Mouse (Mus musculus) C3H10T1/2 (cell line): ENCODE measurements around the gene Zdhhc22. TPM values are rescaled to one million over a fixed set of nuclear protein-coding genes. Genes with fewer than 3 reads are reported as not detected.

Source experiments
- polyA plus RNA-seq, 2 experiments: library from polyadenylated mRNA; unstranded; fragments of >200 nt; fragmentation: generic; extraction: Trizol; gene quantifications; one replicate each; pipeline ENCODE4 v1.2.1; 2012; ENCODE audit warnings: missing spikeins in 2 of 2

Zdhhc22 gene
- under 1 TPM; 0.01 to 0.15 TPM for polyA plus RNA-seq

DNA sequence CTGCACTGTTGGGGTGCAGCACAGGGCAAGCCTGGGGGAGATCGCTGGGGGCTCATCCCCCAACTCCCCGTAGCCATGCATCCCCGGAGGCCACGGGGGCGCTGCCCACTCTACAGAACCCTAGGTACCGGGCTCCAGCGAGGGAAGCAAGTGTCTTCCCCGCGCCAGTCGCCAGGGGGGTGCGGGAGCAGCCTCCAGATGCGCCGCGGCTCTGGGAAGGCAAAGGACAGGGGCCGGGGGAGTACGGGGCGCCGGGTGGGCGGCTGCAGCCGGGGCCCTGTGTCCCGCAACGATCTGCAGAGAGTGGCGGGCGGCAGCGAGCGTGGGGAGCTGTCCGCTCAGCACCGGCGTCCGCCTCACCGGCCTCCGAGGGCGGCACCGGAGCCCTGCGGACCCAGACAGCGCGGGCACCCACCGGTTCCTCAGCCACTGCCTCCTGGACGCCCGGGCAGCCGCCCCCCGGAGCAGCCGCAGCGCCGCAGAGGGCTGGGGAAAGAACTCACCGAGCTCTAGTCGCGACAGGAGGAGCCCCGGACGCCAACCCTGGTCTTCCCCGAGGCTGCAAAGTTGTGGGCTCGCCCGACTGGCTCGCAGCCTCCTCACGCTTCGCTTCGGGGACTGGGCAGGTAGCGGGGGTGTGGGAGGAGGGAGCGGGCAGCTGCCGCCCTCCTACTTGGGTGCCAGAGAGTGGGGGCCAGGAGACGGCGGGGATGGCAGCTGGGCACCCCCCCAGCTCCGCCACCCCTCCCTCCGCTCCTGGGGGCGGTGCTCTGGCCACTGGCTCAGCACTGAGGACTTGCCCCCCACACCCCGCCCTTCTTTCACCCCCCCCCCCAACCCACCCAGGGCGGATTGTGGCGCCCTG is at the start of gene Zdhhc22:
TSS of gene Zdhhc22 (minus strand) at position 541 of the 865 bp plus-strand sequence.

DNA sequence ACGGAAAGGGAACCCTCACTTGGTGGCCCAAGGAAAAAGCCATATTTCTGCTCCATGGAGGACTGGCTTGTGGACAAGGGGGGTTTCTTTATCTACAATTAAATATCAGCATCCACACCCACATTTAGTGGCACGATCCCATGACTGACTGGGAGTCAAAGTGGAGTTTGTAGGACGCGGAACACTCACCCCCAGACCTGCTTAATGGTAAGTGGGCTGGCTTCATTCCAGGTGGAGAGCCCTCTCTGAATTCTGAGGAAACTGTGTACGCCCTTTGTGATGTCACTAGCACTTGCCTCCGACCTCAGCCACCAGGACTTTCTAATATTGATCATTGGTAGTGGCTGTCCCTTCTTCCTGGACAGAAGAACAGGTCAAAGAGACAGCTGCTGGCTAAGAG is 30.8 kb upstream of the Zdhhc22 start, which contains the start of gene Tmem63c:
TSS of gene Tmem63c (plus strand) at position 301 of the 400 bp plus-strand sequence.

DNA sequence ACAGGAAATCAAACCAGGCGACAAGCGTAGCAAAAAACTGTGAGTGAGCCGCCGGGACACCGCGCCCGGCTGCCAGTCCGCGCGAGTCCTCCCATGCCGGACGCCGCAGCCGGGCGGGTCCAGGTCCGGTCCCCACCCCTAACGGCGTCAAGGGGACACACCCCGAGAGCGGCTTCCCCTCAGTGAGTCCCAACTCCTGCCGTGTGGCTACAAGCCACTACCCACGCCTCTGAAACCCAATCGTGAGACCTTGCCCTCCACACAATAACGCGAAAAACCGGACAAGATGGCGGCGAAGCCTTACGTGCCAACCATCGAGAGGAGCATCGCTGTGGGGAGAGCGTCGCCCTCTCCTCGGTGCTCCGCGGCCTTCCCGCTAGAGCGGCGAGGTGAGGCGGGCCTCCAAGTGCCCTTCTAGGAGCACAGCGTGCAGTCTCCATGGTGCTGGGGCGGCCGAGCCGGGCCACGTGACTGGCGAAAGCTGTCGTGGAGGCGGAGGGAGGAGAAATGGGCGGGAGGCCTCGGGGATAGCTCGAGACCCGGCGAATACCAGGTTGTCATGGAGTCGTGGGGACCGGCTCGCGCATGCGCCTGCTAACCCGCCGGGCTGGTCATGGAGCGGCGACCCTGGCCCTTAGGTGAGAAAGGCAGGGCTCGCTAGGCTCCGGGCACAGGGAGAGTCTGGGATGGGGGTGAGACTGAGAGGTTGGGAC is 43.2 kb downstream of the Zdhhc22 start, which contains the start of gene Cipc:
TSS of gene Cipc (plus strand) at position 182 of the 713 bp plus-strand sequence.

Other genes starting within 250 kb of the Zdhhc22 start
- 10 to 100 TPM in 1 of 2 experiments, 1 to 10 TPM in 1; 6.7 to 21.2 TPM for gene Irf2bpl, start 105.6 kb downstream of the Zdhhc22 start, polyA plus RNA-seq
- gene Cipc, start 43.4 kb downstream of the Zdhhc22 start, polyA plus RNA-seq: 1 to 10 TPM; 1.2 to 6.9 TPM
- gene Tmem63c, start 30.9 kb upstream of the Zdhhc22 start, polyA plus RNA-seq: under 1 TPM in 1 of 2 experiments, not detected in 1; 0.13 TPM
- under 1 TPM; 0.01 to 0.25 TPM for gene Ngb, start 112.1 kb upstream of the Zdhhc22 start, polyA plus RNA-seq
- gene Gstz1, start 156.7 kb upstream of the Zdhhc22 start, polyA plus RNA-seq: 10 to 100 TPM; 21.1 to 49.3 TPM
- 1 to 10 TPM; 6.8 to 9.7 TPM for gene Pomt2, start 157.5 kb upstream of the Zdhhc22 start, polyA plus RNA-seq
- gene Samd15, start 209.3 kb upstream of the Zdhhc22 start, polyA plus RNA-seq: under 1 TPM; 0.05 to 0.54 TPM
- gene Tmed8, start 210.0 kb upstream of the Zdhhc22 start, polyA plus RNA-seq: 1 to 10 TPM in 1 of 2 experiments, under 1 TPM in 1; 0.25 to 1.7 TPM
- under 1 TPM; 0.07 to 0.61 TPM for gene Noxred1, start 248.3 kb upstream of the Zdhhc22 start, polyA plus RNA-seq